Mouse (Mus musculus) ovary, postnatal 36 days (tissue): Measurements from ENCODE around the gene Ptprs.

Experiments used
- DNase-seq: peaks from one replicate; pipeline ENCODE4 v3.0.0; 2022; ENCODE audit warnings: low spot score, mixed read lengths

The Ptprs gene

GRCm38 (mm10) chr17:56424726-56425583 is 51.3 kb downstream of the Ptprs start:
- peak; percentile 75 for DNase-seq

GRCm38 (mm10) chr17:56420022-56420421 is 56.3 kb downstream of the Ptprs start:
- DNase-seq = no peak

GRCm38 (mm10) chr17:56418304-56418703 is 58.0 kb downstream of the Ptprs start:
- DNase-seq = peak; percentile 62

GRCm38 (mm10) chr17:56414785-56415184 is 61.5 kb downstream of the Ptprs start:
- no peak for DNase-seq

- DNase-seq = peak; percentile 38
Observed at GRCm38 (mm10) chr17:56413113-56413512, 63.2 kb downstream of the Ptprs start.

- DNase-seq = no peak
Observed at GRCm38 (mm10) chr17:56411437-56411836, 64.8 kb downstream of the Ptprs start.

- peak; percentile 27 for DNase-seq
Observed at GRCm38 (mm10) chr17:56409759-56410158, 66.5 kb downstream of the Ptprs start.

- DNase-seq = no peak
Observed at GRCm38 (mm10) chr17:56408965-56409625, 67.2 kb downstream of the Ptprs start.

GRCm38 (mm10) chr17:56407379-56407778 is 68.9 kb downstream of the Ptprs start:
- DNase-seq = no peak

- no peak for DNase-seq
Observed at GRCm38 (mm10) chr17:56406878-56407277, 69.4 kb downstream of the Ptprs start.

GRCm38 (mm10) chr17:56405856-56406840 is 70.1 kb downstream of the Ptprs start:
- no peak for DNase-seq

GRCm38 (mm10) chr17:56405341-56405740 is 70.9 kb downstream of the Ptprs start:
- DNase-seq = no peak

GRCm38 (mm10) chr17:56401051-56401521 is 75.2 kb downstream of the Ptprs start:
- DNase-seq = no peak

GRCm38 (mm10) chr17:56400221-56400620 is 76.1 kb downstream of the Ptprs start:
- DNase-seq = no peak

GRCm38 (mm10) chr17:56396051-56396450 is 80.2 kb downstream of the Ptprs start:
- DNase-seq = no peak

- no peak for DNase-seq
Observed at GRCm38 (mm10) chr17:56393889-56394288, 82.4 kb downstream of the Ptprs start.

GRCm38 (mm10) chr17:56393238-56393637 is 83.0 kb downstream of the Ptprs start:
- no peak for DNase-seq

GRCm38 (mm10) chr17:56387612-56388011 is 88.7 kb downstream of the Ptprs start:
- no peak for DNase-seq

GRCm38 (mm10) chr17:56384903-56385302 is 91.4 kb downstream of the Ptprs start:
- DNase-seq = no peak

- no peak for DNase-seq
Observed at GRCm38 (mm10) chr17:56382997-56383396, 93.3 kb downstream of the Ptprs start.

- no peak for DNase-seq
Observed at GRCm38 (mm10) chr17:56381183-56381582, 95.1 kb downstream of the Ptprs start.

- DNase-seq = no peak
Observed at GRCm38 (mm10) chr17:56380286-56380685, 96.0 kb downstream of the Ptprs start.
